Mouse (Mus musculus) hindbrain, embryonic 14.5 days (tissue): ENCODE measurements around the gene Gm49366. TPM values are rescaled to one million over a fixed set of nuclear protein-coding genes. Genes with fewer than 3 reads are reported as not detected.

Source experiments
- polyA plus RNA-seq: library from polyadenylated mRNA; unstranded; fragments of >200 nt; fragmentation: Nextera tagmentation; extraction: Ambion mirVana; gene quantifications from 2 replicates; pipeline ENCODE4 v1.2.1, GENCODE M21; 2014

Gm49366 gene
- polyA plus RNA-seq, 1 experiment from 2014 or later: not detected

Other genes starting within 250 kb of the Gm49366 start
- gene Numb, start 117.0 kb upstream of the Gm49366 start, polyA plus RNA-seq: 16.0 and 17.7 TPM in 2 replicates
- gene Riox1, start 88.3 kb upstream of the Gm49366 start, polyA plus RNA-seq: 12.4 and 15.0 TPM in 2 replicates
- gene Heatr4, start 54.1 kb upstream of the Gm49366 start, polyA plus RNA-seq: not detected in 2 replicates
- 9.8 and 13.8 TPM in 2 replicates for gene Acot2, start 51.1 kb upstream of the Gm49366 start, polyA plus RNA-seq
- gene Acot1, start 29.4 kb upstream of the Gm49366 start, polyA plus RNA-seq: 100 and 108 TPM in 2 replicates
- 0.54 and 0.61 TPM in 2 replicates for gene Acot4, start 556 bp upstream of the Gm49366 start, polyA plus RNA-seq
- gene Acot3, start 13.2 kb downstream of the Gm49366 start, polyA plus RNA-seq: 0.78 and 1.9 TPM in 2 replicates
- 0.30 and 0.48 TPM in 2 replicates for gene Acot5, start 30.4 kb downstream of the Gm49366 start, polyA plus RNA-seq
- gene Acot6, start 61.7 kb downstream of the Gm49366 start, polyA plus RNA-seq: 1.5 TPM in 2 replicates
- gene Dnal1, start 75.4 kb downstream of the Gm49366 start, polyA plus RNA-seq: 6.3 and 7.3 TPM in 2 replicates
- gene Pnma1, start 109.6 kb downstream of the Gm49366 start, polyA plus RNA-seq: 3.2 and 4.1 TPM in 2 replicates
- 4.4 and 4.8 TPM in 2 replicates for gene Elmsan1, start 179.9 kb downstream of the Gm49366 start, polyA plus RNA-seq
- 15.4 and 18.2 TPM in 2 replicates for gene Ptgr2, start 246.3 kb downstream of the Gm49366 start, polyA plus RNA-seq